Mouse (Mus musculus): ENCODE data around the gene Pdzd3. TPM values are rescaled to one million over a fixed set of nuclear protein-coding genes. Genes with fewer than 3 reads are reported as not detected.

Pdzd3 gene
- not detected in 2 replicates for polyA plus RNA-seq (2015; fragmentation: Nextera tagmentation; extraction: Ambion mirVana)

GRCm38 (mm10) chr9:44251314-44251713 is at the start of gene Pdzd3:
Gene Pdzd3, minus strand, starts transcription at chr9:44251471.

GRCm38 (mm10) chr9:44288076-44288958 is 37.0 kb upstream of the Pdzd3 start, which contains the start of gene Abcg4:
Gene Abcg4, minus strand, starts transcription at chr9:44288615.

GRCm38 (mm10) chr9:44268432-44268831 is 17.2 kb upstream of the Pdzd3 start, which contains the start of gene Nlrx1:
Gene Nlrx1, minus strand, starts transcription at chr9:44268599.

DNA sequence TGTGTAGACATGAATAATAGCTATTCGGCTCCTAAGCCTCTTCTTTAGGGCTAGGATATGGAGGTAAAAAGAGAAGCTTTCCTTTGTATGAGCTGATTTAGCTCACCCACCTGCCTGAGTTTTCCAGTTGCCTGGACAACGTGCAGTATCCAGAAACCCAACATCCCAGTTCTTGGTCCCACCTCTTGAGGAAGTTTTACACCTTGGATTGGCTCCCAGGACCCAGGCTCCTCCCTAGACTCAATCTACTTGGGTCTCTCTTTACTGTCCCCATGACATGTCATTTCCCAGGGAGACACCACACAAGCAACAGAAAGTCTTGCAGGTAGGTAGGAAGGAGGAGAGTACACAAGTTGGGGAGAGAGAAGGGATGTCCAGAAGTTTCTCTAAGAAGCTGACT is 10.9 kb downstream of the Pdzd3 start, which contains the start of gene Ccdc153:
TSS of gene Ccdc153 (plus strand) at position 278 of the 400 bp plus-strand sequence.

DNA sequence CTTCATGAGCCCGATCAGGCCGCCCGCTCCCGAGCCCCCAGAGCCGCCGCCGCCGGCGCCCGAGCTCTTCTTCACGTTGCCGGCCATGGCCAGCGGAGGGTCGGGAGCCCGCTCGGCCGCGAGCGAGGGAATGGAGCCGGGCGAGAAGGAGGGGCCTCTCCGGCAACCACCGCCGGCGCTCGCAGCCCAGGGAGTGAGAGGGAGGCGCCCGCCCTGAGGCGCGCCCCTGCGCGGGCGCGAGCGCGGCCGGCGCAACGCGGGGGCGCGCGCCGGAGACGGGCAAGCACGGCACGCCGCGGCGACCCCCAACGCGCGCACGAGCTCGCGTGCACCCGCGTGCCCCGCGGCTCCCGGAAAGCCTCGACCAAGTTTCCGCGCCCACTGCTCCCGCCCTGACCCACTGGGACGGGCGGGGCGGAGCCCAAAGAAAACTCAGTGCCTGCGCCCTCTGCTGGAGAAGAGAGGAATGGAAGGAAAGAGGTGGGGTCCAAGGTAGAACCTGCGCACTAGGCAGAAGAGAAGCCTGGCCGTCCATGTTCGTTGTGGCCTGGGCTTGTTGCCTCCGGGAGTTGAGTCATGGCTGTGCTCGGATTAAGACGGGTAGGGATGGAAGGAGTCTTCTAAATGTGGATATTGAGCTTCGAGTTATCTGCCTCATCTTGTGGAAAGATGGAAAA is 17.3 kb downstream of the Pdzd3 start, which contains the start of gene Cbl:
TSS of gene Cbl (minus strand) at position 248 of the 677 bp plus-strand sequence.

Other genes with a start within 250 kb of the Pdzd3 start
- gene Thy1, start 208.1 kb downstream of the Pdzd3 start, polyA plus RNA-seq (2015; fragmentation: Nextera tagmentation; extraction: Ambion mirVana): 4.5 and 5.8 TPM in 2 replicates
- gene Usp2, start 184.4 kb downstream of the Pdzd3 start, polyA plus RNA-seq (2015; fragmentation: Nextera tagmentation; extraction: Ambion mirVana): 134 and 136 TPM in 2 replicates
- gene Mfrp, start 149.7 kb downstream of the Pdzd3 start, polyA plus RNA-seq (2015; fragmentation: Nextera tagmentation; extraction: Ambion mirVana): not detected in 2 replicates
- 3.1 and 4.4 TPM in 2 replicates for gene C1qtnf5, start 144.2 kb downstream of the Pdzd3 start, polyA plus RNA-seq (2015; fragmentation: Nextera tagmentation; extraction: Ambion mirVana)
- gene Gm49380, start 138.0 kb downstream of the Pdzd3 start, polyA plus RNA-seq (2015; fragmentation: Nextera tagmentation; extraction: Ambion mirVana): 0.21 TPM in 1 of 2 replicates, not detected in the other
- gene Rnf26, start 138.0 kb downstream of the Pdzd3 start, polyA plus RNA-seq (2015; fragmentation: Nextera tagmentation; extraction: Ambion mirVana): 15.9 and 18.6 TPM in 2 replicates
- gene Mcam, start 117.0 kb downstream of the Pdzd3 start, polyA plus RNA-seq (2015; fragmentation: Nextera tagmentation; extraction: Ambion mirVana): 42.7 and 51.8 TPM in 2 replicates
- gene Cbl, start 17.4 kb downstream of the Pdzd3 start, polyA plus RNA-seq (2015; fragmentation: Nextera tagmentation; extraction: Ambion mirVana): 4.2 and 5.2 TPM in 2 replicates
- gene Ccdc153, start 10.8 kb downstream of the Pdzd3 start, polyA plus RNA-seq (2015; fragmentation: Nextera tagmentation; extraction: Ambion mirVana): not detected in 2 replicates
- gene Nlrx1, start 17.1 kb upstream of the Pdzd3 start, polyA plus RNA-seq (2015; fragmentation: Nextera tagmentation; extraction: Ambion mirVana): 10.4 and 10.9 TPM in 2 replicates
- gene Abcg4, start 37.1 kb upstream of the Pdzd3 start, polyA plus RNA-seq (2015; fragmentation: Nextera tagmentation; extraction: Ambion mirVana): 0.38 and 0.58 TPM in 2 replicates
- gene Hinfp, start 54.2 kb upstream of the Pdzd3 start, polyA plus RNA-seq (2015; fragmentation: Nextera tagmentation; extraction: Ambion mirVana): 7.5 and 7.7 TPM in 2 replicates
- 3.5 and 6.5 TPM in 2 replicates for gene C2cd2l, start 68.8 kb upstream of the Pdzd3 start, polyA plus RNA-seq (2015; fragmentation: Nextera tagmentation; extraction: Ambion mirVana)
- 19.2 and 20.1 TPM in 2 replicates for gene Dpagt1, start 74.5 kb upstream of the Pdzd3 start, polyA plus RNA-seq (2015; fragmentation: Nextera tagmentation; extraction: Ambion mirVana)
- 55.3 and 61.5 TPM in 2 replicates for gene H2afx, start 83.2 kb upstream of the Pdzd3 start, polyA plus RNA-seq (2015; fragmentation: Nextera tagmentation; extraction: Ambion mirVana)
- gene Hmbs, start 92.8 kb upstream of the Pdzd3 start, polyA plus RNA-seq (2015; fragmentation: Nextera tagmentation; extraction: Ambion mirVana): 44.7 and 48.8 TPM in 2 replicates
- 17.4 and 18.7 TPM in 2 replicates for gene Vps11, start 110.2 kb upstream of the Pdzd3 start, polyA plus RNA-seq (2015; fragmentation: Nextera tagmentation; extraction: Ambion mirVana)
- 5.4 and 5.8 TPM in 2 replicates for gene Hyou1, start 128.0 kb upstream of the Pdzd3 start, polyA plus RNA-seq (2015; fragmentation: Nextera tagmentation; extraction: Ambion mirVana)
- gene Slc37a4, start 145.4 kb upstream of the Pdzd3 start, polyA plus RNA-seq (2015; fragmentation: Nextera tagmentation; extraction: Ambion mirVana): 57.2 and 57.6 TPM in 2 replicates
- 1,824 and 1,924 TPM in 2 replicates for gene Rps25, start 155.7 kb upstream of the Pdzd3 start, polyA plus RNA-seq (2015; fragmentation: Nextera tagmentation; extraction: Ambion mirVana)
- 70.1 and 75.2 TPM in 2 replicates for gene Trappc4, start 156.1 kb upstream of the Pdzd3 start, polyA plus RNA-seq (2015; fragmentation: Nextera tagmentation; extraction: Ambion mirVana)
- gene Ccdc84, start 167.1 kb upstream of the Pdzd3 start, polyA plus RNA-seq (2015; fragmentation: Nextera tagmentation; extraction: Ambion mirVana): 14.7 and 17.9 TPM in 2 replicates
- not detected in 2 replicates for gene Foxr1, start 189.7 kb upstream of the Pdzd3 start, polyA plus RNA-seq (2015; fragmentation: Nextera tagmentation; extraction: Ambion mirVana)
- gene Upk2, start 203.5 kb upstream of the Pdzd3 start, polyA plus RNA-seq (2015; fragmentation: Nextera tagmentation; extraction: Ambion mirVana): 0.16 and 0.22 TPM in 2 replicates
- 13.3 and 14.9 TPM in 2 replicates for gene Bcl9l, start 231.4 kb upstream of the Pdzd3 start, polyA plus RNA-seq (2015; fragmentation: Nextera tagmentation; extraction: Ambion mirVana)